8 mouse cellular contexts compared by ENCODE assay signal in the genomic region with DNA sequence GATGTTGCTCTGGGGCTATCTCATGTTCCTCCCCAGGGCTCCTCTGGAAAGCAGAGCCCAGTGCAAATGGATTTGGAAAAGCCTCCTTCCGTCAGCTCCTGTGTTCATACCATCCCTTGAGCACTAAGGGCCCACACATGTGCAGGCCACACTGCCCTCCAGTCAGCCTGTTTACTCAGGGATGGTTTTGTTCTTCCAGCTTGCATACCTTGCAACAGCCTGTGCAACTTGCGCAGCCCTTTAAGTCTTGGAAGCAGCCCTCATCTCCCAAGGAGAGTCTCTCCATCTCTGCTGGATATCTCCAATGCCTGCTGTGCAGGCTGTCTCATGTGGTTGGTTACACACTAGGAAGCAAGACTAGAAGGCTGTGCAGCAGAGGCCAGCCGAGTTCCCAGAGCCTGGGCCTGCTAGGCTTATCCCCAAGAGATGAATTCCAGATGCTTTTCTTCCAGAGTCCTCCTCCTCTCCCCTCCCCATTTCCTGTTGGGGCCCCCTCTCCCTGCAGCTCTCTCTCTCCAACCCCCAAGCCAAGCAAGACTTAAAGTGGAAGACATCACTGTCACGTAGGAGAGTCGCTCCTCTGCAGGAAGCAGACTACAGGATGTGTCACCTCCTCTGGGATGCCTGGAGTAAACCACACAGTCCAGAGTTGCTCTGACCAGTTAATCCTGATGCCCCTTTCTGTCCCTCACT. TPM values are rescaled to one million over a fixed set of nuclear protein-coding genes. Genes with fewer than 3 reads are reported as not detected.
A peak's percentile ranks its signal among the peaks of the same experiment; 100 is the strongest.
DNase-seq lines count a peak whose midpoint lies in the region; ATAC-seq lines count a peak whose summit lies in the region.

No protein-coding gene starts in this region.

- no peaks in the 10 kb centered on the region for H3K9me3 ChIP-seq in embryonic facial prominence, embryonic 12.5 days
- H3K9me3 ChIP-seq in hindbrain, embryonic 12.5 days (replicated peaks): no peaks in the 10 kb centered on the region
- H3K9me3 ChIP-seq in stomach, embryonic 16.5 days (replicated peaks; ENCODE audit: control insufficient read depth, low read length): no peaks in the 10 kb centered on the region

- peak overlapping the region; percentile 97 for H3K27ac ChIP-seq in embryonic facial prominence, embryonic 12.5 days
- H3K27ac ChIP-seq in hindbrain, embryonic 12.5 days: peak overlapping the region; percentile 52
- peak overlapping the region; percentile 97 for H3K27ac ChIP-seq in stomach, embryonic 16.5 days (ENCODE audit: low read length)

- peak; percentile 79 for ATAC-seq in embryonic facial prominence, embryonic 12.5 days (ENCODE audit: insufficient number of reproducible peaks, insufficient read depth, low FRiP score, low TSS enrichment)
- ATAC-seq in hindbrain, embryonic 12.5 days (ENCODE audit: low FRiP score): no peak
- ATAC-seq in stomach, embryonic 16.5 days (ENCODE audit: insufficient read depth, low FRiP score): peak; percentile 88

- H3K4me1 ChIP-seq in embryonic facial prominence, embryonic 12.5 days: peaks cover 40% of the 10 kb centered on the region
- peaks cover 19% of the 10 kb centered on the region for H3K4me1 ChIP-seq in hindbrain, embryonic 12.5 days
- peaks cover 38% of the 10 kb centered on the region for H3K4me1 ChIP-seq in stomach, embryonic 16.5 days (ENCODE audit: control insufficient read depth, insufficient read depth, low read length)

- H3K9ac ChIP-seq in embryonic facial prominence, embryonic 12.5 days: no peak overlapping the region
- H3K9ac ChIP-seq in hindbrain, embryonic 12.5 days: no peak overlapping the region
- peak overlapping the region; percentile 32 for H3K9ac ChIP-seq in stomach, embryonic 16.5 days (ENCODE audit: low read length)

- H3K4me3 ChIP-seq in embryonic facial prominence, embryonic 12.5 days: no peak overlapping the region
- H3K4me3 ChIP-seq in hindbrain, embryonic 12.5 days: no peak overlapping the region
- H3K4me3 ChIP-seq in stomach, embryonic 16.5 days (replicated peaks; ENCODE audit: low read length): no peak overlapping the region; the same call in 1 of the 2 replicates

- H3K36me3 ChIP-seq in embryonic facial prominence, embryonic 12.5 days: no peaks in the 10 kb centered on the region
- H3K36me3 ChIP-seq in hindbrain, embryonic 12.5 days: no peaks in the 10 kb centered on the region
- H3K36me3 ChIP-seq in stomach, embryonic 16.5 days (ENCODE audit: control insufficient read depth, insufficient read depth, low read length): no peaks in the 10 kb centered on the region

- DNase-seq in NIH3T3 (ENCODE audit: low read depth) (peak; percentile 67), liver (peak; percentile 41)
- DNase-seq in urinary bladder, postnatal 10 days (ENCODE audit: low spot score): no peak
- DNase-seq in frontal cortex, postnatal 25 days (ENCODE audit: low spot score in 2 of 2): no peak
- no peak for DNase-seq in ovary, postnatal 36 days (ENCODE audit: low spot score)

- H3K4me2 ChIP-seq in embryonic facial prominence, embryonic 12.5 days (replicated peaks): peak overlapping the region; percentile 24; the same call in 1 of the 2 replicates
- H3K4me2 ChIP-seq in hindbrain, embryonic 12.5 days (replicated peaks): no peak overlapping the region
- peak overlapping the region; percentile 19; the same call in 1 of the 2 replicates for H3K4me2 ChIP-seq in stomach, embryonic 16.5 days (ENCODE audit: low read depth, low read length)

- 13% methylated on average over 5 of the region's 5 CpGs for WGBS in embryonic facial prominence, embryonic 12.5 days
- WGBS in hindbrain, embryonic 12.5 days: 39% methylated on average over 5 of the region's 5 CpGs
- WGBS in stomach, embryonic 16.5 days: 27% methylated on average over 5 of the region's 5 CpGs

- no peaks in the 10 kb centered on the region for H3K27me3 ChIP-seq in embryonic facial prominence, embryonic 12.5 days
- no peaks in the 10 kb centered on the region for H3K27me3 ChIP-seq in hindbrain, embryonic 12.5 days
- H3K27me3 ChIP-seq in stomach, embryonic 16.5 days (ENCODE audit: control insufficient read depth, insufficient read depth, low read length): no peaks in the 10 kb centered on the region

RNA-seq across cellular contexts. Expression of a gene that starts 47.2 kb away (rescaled TPM):
- polyA plus RNA-seq in embryonic facial prominence, embryonic 12.5 days (2016; fragmentation: Nextera tagmentation; extraction: Ambion mirVana): 0.47 and 0.59 TPM in 2 replicates
- 0.14 and 0.31 TPM in 2 replicates for polyA plus RNA-seq in hindbrain, embryonic 12.5 days (2016; fragmentation: Nextera tagmentation; extraction: Ambion mirVana)
- polyA plus RNA-seq in stomach, embryonic 16.5 days (2015; fragmentation: Nextera tagmentation; extraction: Ambion mirVana): 1.8 and 2.0 TPM in 2 replicates

Comparison
In these comparisons a context has a peak if more than half of its experiments do, and no peak if none do; other contexts are left out.
1. DNase-seq: peak in NIH3T3 (single experiment) and liver (single experiment); none in urinary bladder, postnatal 10 days (single experiment), frontal cortex, postnatal 25 days (0 of 2) and ovary, postnatal 36 days (single experiment).
2. Peak in every context shown above with its lines, with median percentiles within 50 percentile points of each other: H3K27ac ChIP-seq.